Mouse (Mus musculus) gastrocnemius, adult 2 months (tissue): ENCODE results near the gene Epas1. TPM values are rescaled to one million over a fixed set of nuclear protein-coding genes. Genes with fewer than 3 reads are reported as not detected.

Experiments used
- DNase-seq: peaks from one replicate; pipeline ENCODE4 v3.0.0; 2022
- H3K27ac ChIP-seq: fragments of 200-600 bp; 2 replicates; pipeline ENCODE4 v1.8.1; 2022; ENCODE audit warnings: mild to moderate bottlenecking
- H3K4me3 ChIP-seq: fragments of 200-600 bp; 2 replicates; pipeline ENCODE4 v1.8.1; 2022; ENCODE audit warnings: mild to moderate bottlenecking, moderate library complexity
- CTCF ChIP-seq: fragments of 200-600 bp; IDR thresholded peaks from 2 replicates; pipeline ENCODE4 v1.8.1; 2022; ENCODE audit warnings: antibody characterized with exemption, mild to moderate bottlenecking, moderate library complexity
- intact Hi-C: fragments of 180-260 bp; cut with DNase I; formaldehyde crosslinking; loops from one replicate; pipeline ENCODE4 v1.15.1; 2025
- long read RNA-seq, 2 experiments: library from polyadenylated mRNA; stranded (forward); transcript quantifications; one replicate each; pipeline ENCODE4 v2.0.0; 2021
- total RNA-seq, 2 experiments: library from RNA; stranded (reverse); gene quantifications; 2 replicates each; pipeline ENCODE4 v1.2.3; 2021

Epas1 gene
- total RNA-seq = 100 to 1,000 TPM in 1 of 2 experiments, 10 to 100 TPM in 1; 96.6 to 127 TPM
- long read RNA-seq, experiment 1, full-length matches to known transcripts = 155 of 213 reads
- long read RNA-seq, experiment 1, partial matches to known transcripts = 50 of 213 reads
- long read RNA-seq, experiment 1, other reads (novel, unspliced or antisense) = 8 of 213 reads
- long read RNA-seq, experiment 2, full-length matches to known transcripts = 104 of 148 reads
- long read RNA-seq, experiment 2, partial matches to known transcripts = 36 of 148 reads
- long read RNA-seq, experiment 2, other reads (novel, unspliced or antisense) = 8 of 148 reads

DNA sequence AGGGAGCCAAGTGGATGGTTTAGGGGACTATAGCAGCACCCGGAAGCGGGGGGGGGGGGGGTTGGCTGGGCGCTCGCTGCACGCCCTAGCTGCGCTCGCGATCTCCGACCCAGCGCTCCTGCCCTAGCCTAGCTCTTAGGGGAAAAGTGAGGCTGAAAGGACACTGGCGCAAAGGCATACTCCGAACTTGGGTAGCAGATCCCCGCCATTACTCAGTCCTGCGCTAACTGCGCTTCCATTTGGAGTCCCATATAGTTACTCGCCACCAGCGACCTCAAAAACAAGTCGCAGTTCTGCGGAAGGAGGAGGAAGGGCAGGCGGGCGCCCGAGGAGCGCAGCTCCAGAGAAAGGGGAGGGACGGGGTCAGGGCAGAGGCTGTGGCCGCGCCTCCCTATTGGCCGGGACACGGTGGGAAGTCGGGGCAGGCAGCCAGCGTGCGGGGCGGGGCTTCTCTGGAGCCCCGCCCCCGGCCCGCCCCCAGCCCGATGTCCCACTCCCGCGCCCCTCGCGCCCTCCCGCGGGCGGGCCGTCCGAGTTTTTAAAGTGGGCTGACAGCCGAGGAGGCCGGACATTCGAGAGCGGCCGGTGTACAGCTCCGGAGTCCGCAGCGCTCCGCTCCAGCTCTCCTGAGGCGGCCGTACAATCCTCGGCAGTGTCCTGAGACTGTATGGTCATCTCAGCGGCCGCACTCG, at the start of gene Epas1:
Gene Epas1, plus strand, starts transcription at position 571 of the 692 bp plus-strand sequence.
- peak within 1 kb of the TSS; percentile 99 for H3K27ac ChIP-seq
- intact Hi-C loops = loop anchor here (2.0 kb wide), 2 partner anchors 50 to 218 kb away; no protein-coding TSS in a partner anchor
- peak; percentile 95 for DNase-seq
- no peak; the same call in 1 of the 2 replicates for TF ChIP-seq CTCF
- H3K4me3 ChIP-seq = peak within 1 kb of the TSS; percentile 90

DNA sequence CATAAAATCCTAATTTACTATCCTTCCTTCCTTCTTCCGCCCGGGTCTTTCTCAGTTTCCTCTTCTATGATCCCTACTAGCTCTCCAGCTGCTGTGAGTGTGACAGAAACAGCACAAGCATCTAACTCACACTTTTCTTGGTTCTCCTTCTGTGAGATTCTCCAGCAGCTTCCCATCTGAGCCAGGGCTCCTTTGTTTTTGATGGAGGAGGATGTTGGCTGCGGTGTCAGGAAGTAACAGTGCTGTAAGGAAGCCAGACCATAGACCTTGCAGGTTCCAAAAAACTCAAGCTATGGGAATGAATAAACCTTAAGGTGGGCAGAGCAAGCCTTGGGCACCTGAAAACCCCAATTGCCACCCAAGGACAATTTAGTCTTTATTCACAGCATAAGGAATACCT, 48.3 kb upstream of the Epas1 start:
- intact Hi-C loops = no loop called here
- DNase-seq = no peak
- TF ChIP-seq CTCF = no peak
- Histone ChIP-seq H3K4me3 (no peak overlapping the region), H3K27ac (peak overlapping the region; percentile 71)

DNA sequence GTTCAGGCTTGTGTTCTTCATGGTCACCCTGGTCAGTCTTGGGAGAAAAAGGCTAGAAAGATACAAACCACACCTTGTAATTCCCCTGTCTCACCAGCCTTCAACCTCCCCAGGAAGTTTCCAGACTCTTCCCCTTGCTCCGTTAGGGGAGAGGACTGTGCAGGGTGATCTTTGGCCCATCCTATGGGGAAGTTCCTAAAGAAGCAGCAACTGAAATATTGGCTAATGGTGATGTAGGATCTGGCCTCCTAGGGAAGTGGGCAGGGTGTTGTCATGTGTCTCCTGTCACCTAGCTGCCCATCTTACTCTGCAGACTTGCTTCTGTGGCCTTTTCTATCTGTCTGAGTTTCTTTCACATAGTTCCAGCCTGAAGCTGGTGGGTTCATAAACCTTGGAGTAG, 47.0 kb upstream of the Epas1 start:
- no peak for DNase-seq
- intact Hi-C loops = no loop called here
- H3K27ac ChIP-seq = 0 out of 2 replicates have a peak overlapping the region, but pooled peaks have one; percentile 5
- TF ChIP-seq CTCF = no peak
- no peak overlapping the region for H3K4me3 ChIP-seq

DNA sequence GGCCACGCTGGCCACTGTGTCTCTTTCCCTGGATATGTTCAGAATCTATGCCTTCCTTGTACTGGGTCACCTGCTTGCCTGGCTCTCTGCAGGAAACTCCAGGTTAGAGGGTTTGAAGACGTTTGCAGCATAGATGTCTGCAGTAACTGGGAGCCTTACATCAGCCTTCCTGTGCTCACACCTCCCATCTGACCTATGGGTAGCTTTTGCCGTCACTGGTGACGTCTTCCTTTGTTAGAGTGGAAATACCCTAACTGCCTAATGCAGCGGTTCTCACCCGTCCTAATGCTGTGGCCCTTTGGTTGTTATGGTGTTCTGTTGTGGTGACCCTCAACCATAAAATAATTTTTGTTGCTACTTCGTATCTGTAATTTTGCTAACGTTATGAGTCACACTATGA, 43.7 kb upstream of the Epas1 start:
- DNase-seq = no peak
- peak overlapping the region; percentile 36; the same call in 1 of the 2 replicates for H3K4me3 ChIP-seq
- peak overlapping the region; percentile 82 for H3K27ac ChIP-seq
- no peak for TF ChIP-seq CTCF
- intact Hi-C loops = no loop called here

DNA sequence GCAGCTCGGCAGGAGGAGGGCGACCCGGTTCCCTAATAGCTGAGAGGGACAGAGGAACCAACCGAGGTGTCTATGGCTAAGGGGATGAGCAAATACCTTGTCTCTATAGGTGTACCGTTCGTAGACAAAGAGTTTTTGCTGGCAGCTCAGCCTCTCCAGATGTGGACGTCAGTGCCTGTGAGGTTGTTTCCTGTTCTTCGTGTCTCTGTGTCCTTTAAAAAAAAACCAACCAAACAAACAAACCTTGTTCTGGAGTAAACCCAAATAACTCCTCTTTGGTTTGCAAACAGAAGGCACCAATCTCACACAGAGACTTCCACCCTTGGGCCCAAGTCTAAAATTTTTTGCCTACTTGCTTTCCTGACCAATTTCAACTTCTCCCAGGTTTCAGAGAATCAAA, 43.1 kb upstream of the Epas1 start:
- no peak for DNase-seq
- TF ChIP-seq CTCF = no peak
- intact Hi-C loops = no loop called here
- H3K4me3 ChIP-seq = peak overlapping the region; percentile 36
- peak overlapping the region; percentile 82 for H3K27ac ChIP-seq

DNA sequence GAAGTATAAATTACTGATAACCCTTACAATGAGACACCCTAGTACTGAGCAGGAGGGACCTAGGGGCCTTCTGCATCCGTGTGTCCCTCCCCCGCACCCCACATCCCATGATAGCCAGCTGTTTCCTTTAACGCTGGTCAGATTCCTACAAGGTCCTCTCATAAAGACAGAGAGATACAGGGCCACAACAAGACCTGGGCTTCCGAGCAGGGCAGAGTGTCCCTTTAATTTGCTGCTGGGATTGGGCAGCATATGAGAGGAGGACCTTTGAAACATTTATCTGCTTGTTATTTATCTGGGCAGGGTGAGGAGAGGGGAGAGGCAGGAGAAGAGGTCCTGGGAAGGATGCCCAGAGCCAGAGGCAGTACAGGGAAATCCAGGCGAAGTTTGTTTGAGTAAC, 41.6 kb upstream of the Epas1 start:
- H3K4me3 ChIP-seq = no peak overlapping the region
- no peak for DNase-seq
- TF ChIP-seq CTCF = no peak
- peak overlapping the region; percentile 82 for H3K27ac ChIP-seq
- intact Hi-C loops = no loop called here

DNA sequence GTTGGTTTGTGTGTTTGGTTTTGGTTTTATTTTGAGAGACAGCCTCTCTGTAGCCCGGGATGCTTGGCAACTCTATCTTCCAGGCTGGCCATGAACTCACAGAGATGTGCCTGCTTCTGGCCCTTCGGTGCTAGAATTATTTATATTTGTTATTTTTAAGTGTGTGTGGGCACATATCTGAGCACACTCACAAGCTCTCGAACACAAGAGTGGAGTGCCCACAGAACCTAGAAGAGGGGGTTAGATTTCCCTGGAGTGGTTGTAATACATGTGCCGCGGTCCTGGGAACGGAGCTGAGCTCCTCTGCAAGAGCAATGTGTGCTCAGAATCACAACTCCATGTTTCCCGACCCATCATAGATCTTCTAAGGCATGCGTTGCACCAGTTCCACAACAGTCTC, 40.9 kb upstream of the Epas1 start:
- intact Hi-C loops = no loop called here
- TF ChIP-seq CTCF = no peak
- DNase-seq = no peak
- H3K27ac ChIP-seq = peak overlapping the region; percentile 82; the same call in 1 of the 2 replicates
- no peak overlapping the region for H3K4me3 ChIP-seq

DNA sequence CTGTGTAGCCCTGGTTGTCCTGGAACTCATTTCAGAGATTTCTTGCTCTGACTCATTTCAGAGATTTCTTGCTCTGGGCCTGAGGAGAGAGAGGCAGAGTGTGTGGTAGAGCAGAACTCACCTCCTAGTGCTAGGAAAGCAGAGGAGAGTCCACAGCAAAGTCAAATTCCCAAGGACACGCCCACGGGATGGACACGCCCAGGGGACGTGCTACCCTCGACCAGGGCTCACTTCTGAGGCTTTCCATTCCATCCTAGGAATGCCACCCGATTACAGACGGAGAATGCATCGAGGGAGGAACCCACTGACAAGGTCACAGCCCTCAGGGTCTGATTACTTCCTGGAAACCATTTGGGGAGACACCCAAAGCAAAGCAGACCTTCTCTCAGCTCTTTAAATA, 39.9 kb upstream of the Epas1 start:
- no peak overlapping the region for H3K4me3 ChIP-seq
- DNase-seq = peak; percentile 54
- intact Hi-C loops = no loop called here
- no peak for TF ChIP-seq CTCF
- H3K27ac ChIP-seq = peak overlapping the region; percentile 51

DNA sequence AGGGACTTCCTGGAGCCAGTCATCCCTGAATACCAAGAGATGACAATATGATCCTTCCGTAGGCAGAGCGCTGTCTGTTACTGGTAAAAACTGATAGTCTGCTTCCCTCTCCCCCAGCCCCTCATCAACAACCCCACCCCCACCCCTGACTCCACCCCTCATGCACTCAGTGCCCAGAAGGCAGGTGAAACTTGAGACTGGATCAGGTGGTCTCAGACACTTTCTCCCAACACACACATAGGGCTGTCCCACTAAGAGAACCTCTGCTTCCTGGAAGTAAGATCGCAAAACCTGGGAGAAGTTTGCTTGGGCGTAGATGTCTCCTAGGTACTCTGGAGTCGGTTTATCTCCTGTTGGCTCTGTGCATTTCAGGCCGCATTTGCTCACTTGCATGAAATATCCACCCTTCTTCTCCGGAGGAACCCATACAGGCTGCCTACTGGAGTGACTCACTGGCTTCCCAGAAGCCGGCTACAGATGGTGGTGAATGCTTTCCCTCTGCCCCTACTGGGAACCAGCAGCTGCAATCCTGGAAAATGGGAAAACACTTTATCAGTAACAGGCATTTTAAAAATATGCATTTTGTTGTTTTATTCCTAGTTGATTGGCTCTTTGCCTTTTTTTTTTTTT, 28.6 kb upstream of the Epas1 start:
- no peak for TF ChIP-seq CTCF
- no peak overlapping the region for H3K27ac ChIP-seq
- no peak overlapping the region for H3K4me3 ChIP-seq
- intact Hi-C loops = no loop called here
- DNase-seq = no peak

DNA sequence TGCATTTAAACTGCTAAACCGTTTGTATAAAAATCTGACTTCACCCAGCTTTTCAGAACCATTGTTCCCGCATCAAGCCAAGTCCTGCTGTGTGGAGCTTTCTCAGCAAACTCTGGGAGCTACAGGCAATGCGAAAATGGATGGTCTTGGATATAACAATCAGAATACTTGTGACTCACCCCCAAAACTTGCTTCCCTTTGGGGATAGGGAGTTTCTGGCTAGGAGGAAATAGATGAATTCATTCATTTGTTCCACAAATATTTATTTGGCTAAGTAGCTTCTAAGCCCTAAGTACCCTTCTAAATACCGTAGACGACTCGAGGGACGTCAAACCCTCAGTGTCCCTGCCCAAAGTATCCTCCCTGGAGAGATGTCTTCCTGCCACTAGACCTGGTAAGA, 27.0 kb upstream of the Epas1 start:
- no peak for DNase-seq
- intact Hi-C loops = no loop called here
- Histone ChIP-seq H3K4me3 (no peak overlapping the region), H3K27ac (peak overlapping the region; percentile 54)
- TF ChIP-seq CTCF = no peak

DNA sequence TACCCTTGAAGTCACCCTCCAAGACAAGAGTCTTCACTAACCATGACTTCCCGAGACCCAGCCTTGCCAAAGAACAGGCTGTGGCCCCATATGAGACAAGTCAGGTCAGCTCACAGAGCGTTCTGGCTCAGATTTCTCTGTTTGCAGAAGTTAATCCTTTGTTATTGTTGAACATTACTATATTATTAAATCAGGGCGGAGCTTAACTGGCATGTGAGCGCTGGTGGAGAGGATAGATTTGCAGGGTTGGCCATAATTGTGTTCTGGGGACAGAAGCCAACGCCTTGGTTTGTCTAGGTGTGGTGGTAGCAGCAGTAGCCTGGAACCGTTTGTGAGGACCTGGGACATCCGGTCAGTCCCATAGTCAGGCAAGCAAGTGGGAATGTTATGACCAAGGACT, 26.5 kb upstream of the Epas1 start:
- TF ChIP-seq CTCF = no peak
- intact Hi-C loops = no loop called here

DNA sequence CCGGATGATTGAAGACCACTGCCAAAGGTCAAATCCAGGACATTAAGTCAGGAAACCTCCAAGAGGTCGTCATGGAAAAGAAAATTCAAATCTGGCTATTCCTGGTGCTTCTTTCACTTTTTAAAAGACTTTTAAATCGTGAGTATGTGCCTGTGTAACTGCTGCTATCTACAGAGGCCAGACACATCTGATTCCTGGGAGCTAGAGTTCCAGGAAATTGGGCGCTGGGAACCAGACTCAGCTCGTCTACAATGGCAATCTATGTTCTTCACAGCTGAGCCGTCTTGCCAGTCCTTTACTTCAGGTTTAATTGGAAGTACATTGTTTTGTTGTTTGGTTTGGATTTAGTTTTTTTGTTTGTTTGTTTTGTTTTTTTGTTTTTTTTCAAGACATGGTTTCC, 22.2 kb upstream of the Epas1 start:
- DNase-seq = no peak
- Histone ChIP-seq H3K4me3 (no peak overlapping the region), H3K27ac (peak overlapping the region; percentile 76)
- intact Hi-C loops = loop anchor here (5.0 kb wide), 1 partner anchor 64 kb away; no protein-coding TSS in a partner anchor
- TF ChIP-seq CTCF = no peak

More for the DNA sequence above, 26.5 kb upstream of the Epas1 start:
- DNase-seq = no peak
- no peak overlapping the region for H3K4me3 ChIP-seq
- H3K27ac ChIP-seq = peak overlapping the region; percentile 54

DNA sequence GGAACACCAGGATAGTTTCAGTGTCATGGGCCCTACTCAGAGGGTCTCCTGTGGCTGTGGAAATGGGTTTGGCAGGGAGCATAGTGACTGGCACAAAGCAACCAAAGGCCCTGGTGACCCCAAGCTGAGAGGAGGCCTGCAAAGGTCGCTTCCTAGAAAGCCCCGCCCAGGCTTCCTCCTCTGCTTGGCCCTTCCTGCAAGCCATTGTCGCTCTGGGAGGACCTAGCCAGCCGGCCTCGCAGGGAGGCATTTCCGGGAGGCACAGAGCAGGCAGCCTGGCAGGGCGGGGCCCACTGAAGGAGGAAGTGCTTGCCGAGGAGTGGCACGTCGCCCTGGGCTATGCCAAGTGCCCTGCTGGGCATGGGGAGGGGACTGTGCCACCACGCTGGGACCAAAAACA, 21.5 kb upstream of the Epas1 start:
- DNase-seq = peak; percentile 80
- intact Hi-C loops = loop anchor here (5.0 kb wide), 1 partner anchor 65 kb away; no protein-coding TSS in a partner anchor
- TF ChIP-seq CTCF = no peak
- H3K4me3 ChIP-seq = peak overlapping the region; percentile 17; the same call in 1 of the 2 replicates
- peak overlapping the region; percentile 76 for H3K27ac ChIP-seq
